Mouse (Mus musculus): ENCODE measurements around the gene G430095P16Rik. TPM values are rescaled to one million over a fixed set of nuclear protein-coding genes. Genes with fewer than 3 reads are reported as not detected.

The G430095P16Rik gene
- total RNA-seq, 2 experiments from 2014 or later = 0.54 TPM; not detected in 1

- TF ChIP-seq CTCF (conservative IDR thresholded peaks at IDR 0.05) = no peak
- DNase-seq (ENCODE audit: low spot score in 2 of 2) = no peak
- peak overlapping the region; percentile 85 for H3K27ac ChIP-seq
- no peak overlapping the region for H3K4me3 ChIP-seq
Observed at GRCm38 (mm10) chr8:84714161-84714560, 8.6 kb upstream of the G430095P16Rik start.

DNA sequence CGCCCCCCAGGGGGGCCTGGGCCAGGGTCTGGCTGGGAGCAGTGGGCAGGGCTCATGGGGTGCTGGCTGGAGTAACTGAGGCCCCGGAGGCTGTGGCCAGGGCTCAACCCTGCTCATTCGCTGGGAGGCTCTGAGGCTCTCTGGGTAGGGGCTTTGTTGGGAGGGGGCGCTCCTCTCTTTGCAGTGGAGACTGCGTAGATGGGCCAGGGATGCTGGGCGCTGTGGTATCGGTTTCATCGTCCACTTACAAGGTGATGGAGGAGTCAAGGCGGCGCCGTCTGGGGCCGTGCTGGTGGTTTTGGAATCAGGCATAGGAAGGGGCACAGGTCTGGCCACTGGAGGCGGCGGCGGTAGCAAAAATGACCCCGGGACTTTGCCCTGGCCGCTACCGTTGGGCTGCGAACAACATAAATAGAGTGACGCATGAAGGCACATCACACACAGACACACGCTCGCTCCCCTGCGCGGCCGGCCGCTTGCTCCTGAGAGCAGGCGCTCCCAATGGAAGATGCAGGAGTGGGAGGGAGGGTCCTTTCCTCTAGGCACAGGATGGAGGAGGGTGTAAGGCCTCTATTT is 6.8 kb upstream of the G430095P16Rik start:
- DNase-seq (ENCODE audit: low spot score in 2 of 2) = no peak
- Histone ChIP-seq H3K27ac (peak overlapping the region; percentile 85), H3K4me3 (no peak overlapping the region)
- no peak for TF ChIP-seq CTCF (conservative IDR thresholded peaks at IDR 0.05)

DNA sequence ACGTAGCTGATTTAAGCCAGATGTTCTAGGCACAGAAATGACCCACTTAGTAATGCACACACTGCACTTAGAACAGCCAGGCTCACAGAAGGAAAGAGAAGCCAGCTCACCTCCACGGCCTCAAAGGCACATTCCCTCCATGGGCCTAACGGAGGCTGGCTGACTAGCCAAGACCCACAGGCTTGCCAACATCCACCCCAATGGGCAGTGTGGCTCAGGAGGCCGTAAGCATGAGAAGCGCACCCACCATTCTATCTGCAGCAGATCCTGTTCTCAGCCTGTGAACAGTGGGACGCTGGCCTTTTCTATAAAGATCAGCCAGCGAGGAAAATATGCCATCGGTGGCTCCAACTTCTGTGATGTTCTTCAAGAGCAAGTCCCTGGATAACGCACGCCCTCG is 6.0 kb upstream of the G430095P16Rik start:
- TF ChIP-seq CTCF (conservative IDR thresholded peaks at IDR 0.05) = no peak
- Histone ChIP-seq H3K4me3 (no peak overlapping the region), H3K27ac (peak overlapping the region; percentile 32)
- DNase-seq (ENCODE audit: low spot score in 2 of 2) = no peak

- DNase-seq (ENCODE audit: low spot score in 2 of 2) = no peak
- Histone ChIP-seq H3K4me3 (no peak overlapping the region), H3K27ac (peak overlapping the region; percentile 93)
- TF ChIP-seq CTCF (conservative IDR thresholded peaks at IDR 0.05) = no peak
Observed at GRCm38 (mm10) chr8:84718476-84718875, 4.3 kb upstream of the G430095P16Rik start.

DNA sequence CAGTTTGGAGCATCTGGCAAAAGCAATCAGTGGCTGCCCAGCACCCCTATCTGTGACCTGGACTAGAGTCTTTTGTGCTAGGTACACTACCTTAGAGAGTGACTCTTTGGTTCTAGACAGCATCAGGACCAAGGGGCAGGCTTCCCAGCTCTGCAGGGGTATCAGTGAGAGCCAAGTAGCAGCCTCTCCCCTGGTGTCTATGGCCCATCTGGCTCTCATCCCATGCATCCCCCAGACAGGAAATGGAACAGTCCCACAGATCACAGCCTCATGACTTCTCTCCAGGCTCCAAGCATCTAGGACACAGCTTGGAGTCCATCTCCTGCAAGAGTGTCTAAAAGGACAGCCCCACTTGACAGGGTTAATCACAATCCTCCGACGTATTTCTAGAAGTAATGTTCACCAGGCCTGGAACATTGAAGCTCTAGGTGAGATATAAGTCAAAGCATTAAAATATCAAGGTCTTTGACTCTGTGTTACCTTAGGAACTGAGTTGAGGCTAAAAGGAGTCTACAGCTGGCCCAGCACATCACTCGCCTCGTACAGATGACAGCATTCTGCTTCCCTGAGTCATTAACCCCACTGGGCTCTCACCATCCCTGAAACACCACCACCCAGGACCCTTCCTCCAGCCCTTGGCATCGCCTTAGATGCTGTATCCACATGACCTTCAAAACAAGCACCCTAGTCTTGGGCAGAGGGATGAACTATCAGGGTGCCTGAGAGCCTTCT is 3.7 kb upstream of the G430095P16Rik start:
- TF ChIP-seq CTCF (conservative IDR thresholded peaks at IDR 0.05) = no peak
- DNase-seq (ENCODE audit: low spot score in 2 of 2) = no peak
- Histone ChIP-seq H3K4me3 (no peak overlapping the region), H3K27ac (peak overlapping the region; percentile 93)

GRCm38 (mm10) chr8:84722530-84722849 is 317 bp upstream of the G430095P16Rik start:
- DNase-seq (ENCODE audit: low spot score in 2 of 2) = no peak
- no peak for TF ChIP-seq CTCF (conservative IDR thresholded peaks at IDR 0.05)
- Histone ChIP-seq H3K27ac (peak overlapping the region; percentile 93), H3K4me3 (no peak overlapping the region; the same call in 1 of the 2 replicates)

GRCm38 (mm10) chr8:84723571-84723900 is 729 bp downstream of the G430095P16Rik start:
- TF ChIP-seq CTCF (conservative IDR thresholded peaks at IDR 0.05) = no peak
- Histone ChIP-seq H3K4me3 (no peak overlapping the region), H3K27ac (peak overlapping the region; percentile 93)
- no peak for DNase-seq (ENCODE audit: low spot score in 2 of 2)

DNA sequence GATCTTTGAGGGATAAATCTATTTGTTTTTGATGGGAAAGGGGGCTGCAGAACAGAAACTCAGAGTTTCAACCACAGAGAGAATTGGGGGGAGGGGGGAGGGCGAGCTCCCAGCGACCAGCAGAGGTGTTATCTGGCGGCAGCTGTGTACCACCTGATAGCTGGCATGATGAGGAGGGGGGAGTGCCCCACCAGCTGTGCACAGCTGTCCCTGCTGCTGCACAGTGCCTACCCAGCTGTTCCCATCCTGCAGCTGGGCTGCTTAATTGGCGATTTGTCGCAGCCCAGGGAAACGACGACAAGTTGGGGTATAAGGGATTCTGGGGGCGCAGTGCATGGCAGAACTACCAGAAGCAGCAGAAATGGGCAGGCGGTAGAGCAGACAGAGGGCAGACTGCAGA is 1.9 kb downstream of the G430095P16Rik start:
- no peak for DNase-seq (ENCODE audit: low spot score in 2 of 2)
- no peak for TF ChIP-seq CTCF (conservative IDR thresholded peaks at IDR 0.05)
- Histone ChIP-seq H3K4me3 (no peak overlapping the region), H3K27ac (peak overlapping the region; percentile 93)

DNA sequence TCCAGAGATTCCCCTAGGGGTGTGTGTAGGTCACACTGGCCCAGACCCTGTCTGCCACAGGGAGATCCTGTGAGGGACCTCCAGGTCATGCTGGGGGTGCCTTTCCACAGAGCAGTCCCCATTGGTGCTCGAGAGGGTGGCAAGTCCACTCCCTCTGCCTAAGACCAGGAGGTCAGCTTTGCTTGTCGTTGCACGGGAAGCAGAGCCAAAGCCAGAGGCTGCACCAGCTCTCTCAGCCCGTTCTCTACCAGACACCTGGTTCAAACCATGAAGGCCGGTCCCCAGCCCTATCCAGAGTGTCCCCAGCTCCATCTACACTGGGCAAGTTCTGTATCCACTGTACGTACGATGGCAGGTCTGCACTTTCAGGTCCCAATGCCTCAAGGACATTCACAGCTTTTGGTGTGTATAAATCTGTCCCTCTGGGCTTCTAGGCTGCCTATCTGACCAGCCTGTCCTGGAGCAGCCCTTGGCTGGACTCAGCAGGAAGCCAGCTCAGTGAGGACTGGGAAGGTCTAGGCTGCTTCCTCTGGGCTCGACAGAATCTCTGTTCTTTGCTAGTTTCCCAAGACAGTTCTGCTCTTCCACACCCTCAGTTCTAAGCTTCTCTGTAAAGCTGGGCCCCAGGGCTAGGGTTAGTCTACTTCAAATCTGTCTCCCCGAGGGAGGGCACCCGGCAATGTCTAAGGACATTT is 2.6 kb downstream of the G430095P16Rik start:
- H3K4me3 ChIP-seq = no peak overlapping the region
- no peak for TF ChIP-seq CTCF (conservative IDR thresholded peaks at IDR 0.05)
- H3K27ac ChIP-seq = peak overlapping the region; percentile 93
- no peak for DNase-seq (ENCODE audit: low spot score in 2 of 2)

DNA sequence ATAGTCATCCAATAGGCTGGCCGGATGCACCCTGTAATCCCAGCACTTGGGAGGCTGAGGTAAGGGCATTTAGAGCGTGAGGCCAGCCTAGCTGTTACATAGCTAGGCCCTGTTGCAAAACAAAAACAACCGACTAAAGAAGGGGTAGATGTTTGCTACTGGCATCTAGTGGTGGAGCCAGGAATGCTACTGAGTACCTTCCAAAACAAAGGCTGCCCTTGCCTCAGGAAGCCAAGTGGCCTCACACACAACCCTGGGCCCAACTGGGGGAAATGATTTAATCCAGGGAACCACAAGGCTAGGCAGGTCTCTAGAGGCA is 3.1 kb downstream of the G430095P16Rik start:
- no peak for DNase-seq (ENCODE audit: low spot score in 2 of 2)
- H3K27ac ChIP-seq = peak overlapping the region; percentile 93
- peak; percentile 85 for TF ChIP-seq CTCF (conservative IDR thresholded peaks at IDR 0.05)
- H3K4me3 ChIP-seq = no peak overlapping the region

DNA sequence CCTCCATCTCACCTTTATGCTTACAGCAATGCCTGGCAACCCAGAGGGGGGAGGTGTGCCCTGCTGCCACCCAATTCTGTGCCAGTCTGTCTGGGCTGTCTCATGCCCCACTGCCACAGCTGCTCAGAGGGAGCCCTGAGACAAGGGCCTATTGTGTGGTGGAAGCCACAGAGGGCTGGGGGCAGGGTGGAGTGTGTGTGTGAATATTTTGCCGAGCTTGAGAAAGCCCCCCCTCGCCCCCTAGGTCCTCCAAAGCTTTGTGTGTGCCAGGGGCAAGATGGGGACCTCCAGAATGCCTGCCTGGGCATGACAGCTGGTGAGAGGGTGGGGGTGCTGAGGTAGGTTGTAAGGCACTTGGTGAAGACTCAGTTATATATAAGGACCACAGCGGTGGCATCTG is 5.7 kb downstream of the G430095P16Rik start:
- peak; percentile 52 to 55 for DNase-seq (ENCODE audit: low spot score in 2 of 2)
- no peak for TF ChIP-seq CTCF (conservative IDR thresholded peaks at IDR 0.05)
- Histone ChIP-seq H3K27ac (peak overlapping the region; percentile 93), H3K4me3 (no peak overlapping the region)

DNA sequence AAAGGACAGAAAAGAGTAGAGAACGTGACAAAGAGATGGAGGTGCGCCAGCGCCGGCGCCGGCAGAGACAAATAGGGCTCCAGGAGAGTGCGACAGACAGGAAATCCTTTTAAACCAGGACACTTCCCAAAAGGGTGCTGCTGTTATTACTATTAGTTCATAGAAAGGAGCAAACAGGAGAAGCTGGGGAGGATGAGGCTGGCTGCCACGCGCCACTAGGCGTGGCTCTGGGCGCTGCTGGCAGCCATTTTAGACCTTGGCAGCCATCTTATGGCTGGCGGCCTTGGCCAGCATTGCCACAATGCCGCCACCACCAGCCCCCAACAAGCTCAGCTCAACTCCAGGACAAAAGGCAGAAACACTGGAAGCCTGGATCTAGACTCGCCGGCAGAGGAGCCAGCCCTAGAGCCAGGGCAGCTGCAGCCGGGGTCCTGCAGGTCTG is 7.1 kb downstream of the G430095P16Rik start:
- no peak for DNase-seq (ENCODE audit: low spot score in 2 of 2)
- peak; percentile 22 for TF ChIP-seq CTCF (conservative IDR thresholded peaks at IDR 0.05)
- Histone ChIP-seq H3K27ac (peak overlapping the region; percentile 93), H3K4me3 (peak overlapping the region; percentile 23)

- DNase-seq (ENCODE audit: low spot score in 2 of 2) = no peak
- TF ChIP-seq CTCF (conservative IDR thresholded peaks at IDR 0.05) = no peak
- H3K27ac ChIP-seq = peak overlapping the region; percentile 93
- peak overlapping the region; percentile 23 for H3K4me3 ChIP-seq
Observed at GRCm38 (mm10) chr8:84730541-84731370, 7.9 kb downstream of the G430095P16Rik start.

Measured in layer of hippocampus, adult 2 months (tissue).